Mouse (Mus musculus) lung, postnatal 0 days (tissue): ENCODE measurements at regions not wholly inside any gene's neighbourhood (a gene's known extent, or its start where the extent isn't known, plus 50 kb on each side); places are given as distances from the start of the nearest gene placed in this dataset.
"Not testable (repeated sequence)": the region's sequence is repeated elsewhere in the genome, so short reads cannot be mapped to it uniquely, and the experiment has no call there.

Experiments
- CTCF ChIP-seq: IDR thresholded peaks from 2 replicates; pipeline ENCODE4 v1.5.1; 2016; ENCODE audit warnings: antibody characterized with exemption, mild to moderate bottlenecking
- EP300 ChIP-seq: IDR thresholded peaks from 2 replicates; pipeline ENCODE4 v1.6.1; 2016; ENCODE audit warnings: antibody characterized with exemption, mild to moderate bottlenecking, control low read depth

GRCm38 (mm10) chr13:3128150-3128549 lies 409.7 kb upstream of the Gdi2 start:
- peak; percentile 36 for TF ChIP-seq CTCF
- TF ChIP-seq EP300 = not testable (repeated sequence)
